Mouse (Mus musculus): ENCODE measurements around the gene M6pr. TPM values are rescaled to one million over a fixed set of nuclear protein-coding genes. Genes with fewer than 3 reads are reported as not detected.

The M6pr gene
- total and polyA plus RNA-seq, 2 experiments, result 46.4 to 104 TPM

DNA sequence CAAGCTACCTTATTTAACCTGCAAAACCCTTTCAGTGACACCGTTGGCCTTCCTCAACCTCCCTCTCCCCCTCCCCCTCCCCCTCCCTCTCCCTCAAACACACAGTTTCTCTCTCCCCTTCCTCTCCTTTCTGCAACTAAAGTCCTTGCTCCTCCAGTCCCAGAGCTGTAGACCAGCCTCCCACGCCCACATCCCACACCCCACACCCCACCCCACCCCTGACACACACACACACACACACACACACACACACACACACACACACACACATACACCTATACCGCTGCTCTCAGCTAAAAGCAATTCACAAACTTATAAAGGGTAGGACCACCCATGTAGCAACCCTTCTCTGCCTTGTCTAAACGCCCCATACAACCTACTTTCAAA is 10.3 kb upstream of the M6pr start:
- 60% methylated on average over 4 of the region's 4 CpGs for WGBS
- H3K27me3 ChIP-seq (ENCODE audit: control insufficient read depth, insufficient read depth, low read length), result peaks cover 2% of the 10 kb centered on the region; the same call in 1 of the 2 replicates
- no peak for TF ChIP-seq CTCF (IDR thresholded peaks at IDR 0.05; ENCODE audit: low read depth, low read length)
- no peak for TF ChIP-seq POLR2A (IDR thresholded peaks at IDR 0.05; ENCODE audit: extremely low read depth, insufficient read depth, low read length)
- H3K36me3 ChIP-seq (ENCODE audit: control insufficient read depth, insufficient read depth, low read length), result no peaks in the 10 kb centered on the region
- H3K9ac ChIP-seq (ENCODE audit: low read depth, low read length), result no peak overlapping the region
- no peaks in the 10 kb centered on the region for H3K79me2 ChIP-seq (ENCODE audit: control insufficient read depth, insufficient read depth, low read length)
- DNase-seq (ENCODE audit: extremely low read depth, low read depth, low spot score), result no peak
- H3K4me1 ChIP-seq (ENCODE audit: control insufficient read depth, insufficient read depth, low read length), result no peaks in the 10 kb centered on the region
- no peak overlapping the region for H3K27ac ChIP-seq (replicated peaks; ENCODE audit: insufficient read depth, low read depth, low read length)
- H3K4me3 ChIP-seq (ENCODE audit: insufficient read depth, low read depth, low read length), result no peak overlapping the region

DNA sequence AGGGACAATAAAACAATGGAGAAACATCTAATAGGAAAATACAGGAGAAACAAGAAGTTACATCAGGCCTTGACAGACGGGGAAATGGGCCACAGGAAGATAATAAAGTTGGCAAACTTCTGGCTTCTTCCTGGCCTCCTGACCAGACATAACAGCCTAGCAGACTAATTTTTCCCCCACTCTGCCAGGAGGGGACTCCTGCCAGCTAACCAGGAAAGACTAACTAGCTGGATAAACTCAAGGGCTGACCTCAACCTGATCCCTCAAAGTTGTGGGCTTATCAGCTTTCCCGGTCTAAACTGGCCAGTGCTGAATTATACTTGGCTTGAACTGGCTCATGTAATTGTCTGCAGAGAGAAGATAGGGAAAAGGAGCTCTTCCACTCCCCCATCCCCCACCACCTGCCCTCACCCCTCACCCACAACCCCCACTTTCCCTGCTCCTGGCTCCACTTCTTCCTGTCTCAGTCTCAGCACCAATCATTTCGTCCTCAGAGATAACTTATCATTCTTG is 8.8 kb upstream of the M6pr start:
- no peak overlapping the region for H3K4me3 ChIP-seq (ENCODE audit: insufficient read depth, low read depth, low read length)
- no peaks in the 10 kb centered on the region for H3K79me2 ChIP-seq (ENCODE audit: control insufficient read depth, insufficient read depth, low read length)
- DNase-seq (ENCODE audit: extremely low read depth, low read depth, low spot score), result no peak
- WGBS, result 53% methylated on average over 3 of the region's 3 CpGs
- H3K27ac ChIP-seq (replicated peaks; ENCODE audit: insufficient read depth, low read depth, low read length), result no peak overlapping the region
- peaks cover 2% of the 10 kb centered on the region; the same call in 1 of the 2 replicates for H3K27me3 ChIP-seq (ENCODE audit: control insufficient read depth, insufficient read depth, low read length)
- TF ChIP-seq POLR2A (IDR thresholded peaks at IDR 0.05; ENCODE audit: extremely low read depth, insufficient read depth, low read length) (no peak), CTCF (IDR thresholded peaks at IDR 0.05; ENCODE audit: low read depth, low read length) (no peak)
- no peak overlapping the region for H3K9ac ChIP-seq (ENCODE audit: low read depth, low read length)
- no peaks in the 10 kb centered on the region for H3K36me3 ChIP-seq (ENCODE audit: control insufficient read depth, insufficient read depth, low read length)
- no peaks in the 10 kb centered on the region for H3K4me1 ChIP-seq (ENCODE audit: control insufficient read depth, insufficient read depth, low read length)

DNA sequence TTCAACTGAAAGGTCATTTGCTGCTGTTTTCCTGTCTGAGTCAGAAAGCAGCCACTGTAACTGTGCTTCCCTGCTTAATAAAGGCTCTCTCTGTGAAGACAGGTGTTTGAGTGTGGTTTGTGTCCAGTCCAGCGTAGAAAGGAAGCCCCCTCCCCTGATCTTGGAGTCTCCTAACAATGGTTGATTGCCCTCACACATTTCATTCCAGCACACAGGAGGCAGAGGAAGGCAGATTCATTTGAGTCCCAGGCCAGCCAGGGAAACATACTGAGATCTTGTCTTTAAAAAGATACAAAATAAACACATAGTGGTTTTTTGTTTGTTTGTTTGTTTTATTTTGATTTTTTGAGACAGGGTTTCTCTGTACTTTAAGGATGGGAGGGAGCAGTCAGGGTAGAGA is 6.4 kb upstream of the M6pr start:
- no peaks in the 10 kb centered on the region for H3K79me2 ChIP-seq (ENCODE audit: control insufficient read depth, insufficient read depth, low read length)
- H3K4me3 ChIP-seq (ENCODE audit: insufficient read depth, low read depth, low read length), result no peak overlapping the region
- DNase-seq (ENCODE audit: extremely low read depth, low read depth, low spot score), result no peak
- 70% methylated on average over 1 of the region's 1 CpGs for WGBS
- H3K27me3 ChIP-seq (ENCODE audit: control insufficient read depth, insufficient read depth, low read length), result no peaks in the 10 kb centered on the region
- H3K4me1 ChIP-seq (ENCODE audit: control insufficient read depth, insufficient read depth, low read length), result no peaks in the 10 kb centered on the region
- no peak overlapping the region for H3K9ac ChIP-seq (ENCODE audit: low read depth, low read length)
- H3K36me3 ChIP-seq (ENCODE audit: control insufficient read depth, insufficient read depth, low read length), result no peaks in the 10 kb centered on the region
- H3K27ac ChIP-seq (replicated peaks; ENCODE audit: insufficient read depth, low read depth, low read length), result no peak overlapping the region
- TF ChIP-seq CTCF (IDR thresholded peaks at IDR 0.05; ENCODE audit: low read depth, low read length), result no peak
- TF ChIP-seq POLR2A (IDR thresholded peaks at IDR 0.05; ENCODE audit: extremely low read depth, insufficient read depth, low read length), result no peak

DNA sequence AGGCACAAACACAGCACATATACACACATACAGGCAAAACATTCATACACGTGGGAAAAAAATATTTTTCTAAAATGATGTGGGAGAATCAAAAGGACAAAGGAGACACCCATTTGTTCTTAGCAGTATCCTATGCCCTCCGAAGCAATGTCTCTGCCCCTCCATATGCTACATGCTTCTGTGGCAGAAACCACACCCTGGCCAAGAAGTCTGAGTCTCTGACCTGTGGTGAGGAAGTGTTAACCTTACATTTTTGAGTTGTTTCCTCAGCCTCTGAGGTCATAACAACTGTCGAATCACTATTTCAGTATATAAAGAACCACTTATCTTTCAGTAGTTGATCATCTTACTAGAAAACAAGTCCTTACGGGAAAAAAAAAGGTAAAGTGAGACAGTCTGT is 5.9 kb upstream of the M6pr start:
- Histone ChIP-seq H3K36me3 (ENCODE audit: control insufficient read depth, insufficient read depth, low read length) (no peaks in the 10 kb centered on the region), H3K27ac (replicated peaks; ENCODE audit: insufficient read depth, low read depth, low read length) (no peak overlapping the region), H3K27me3 (ENCODE audit: control insufficient read depth, insufficient read depth, low read length) (no peaks in the 10 kb centered on the region), H3K4me3 (ENCODE audit: insufficient read depth, low read depth, low read length) (no peak overlapping the region), H3K4me1 (ENCODE audit: control insufficient read depth, insufficient read depth, low read length) (no peaks in the 10 kb centered on the region), H3K9ac (ENCODE audit: low read depth, low read length) (no peak overlapping the region), H3K79me2 (ENCODE audit: control insufficient read depth, insufficient read depth, low read length) (no peaks in the 10 kb centered on the region)
- TF ChIP-seq POLR2A (IDR thresholded peaks at IDR 0.05; ENCODE audit: extremely low read depth, insufficient read depth, low read length) (no peak), CTCF (IDR thresholded peaks at IDR 0.05; ENCODE audit: low read depth, low read length) (no peak)
- WGBS, result 81% methylated on average over 4 of the region's 4 CpGs
- DNase-seq (ENCODE audit: extremely low read depth, low read depth, low spot score), result no peak

DNA sequence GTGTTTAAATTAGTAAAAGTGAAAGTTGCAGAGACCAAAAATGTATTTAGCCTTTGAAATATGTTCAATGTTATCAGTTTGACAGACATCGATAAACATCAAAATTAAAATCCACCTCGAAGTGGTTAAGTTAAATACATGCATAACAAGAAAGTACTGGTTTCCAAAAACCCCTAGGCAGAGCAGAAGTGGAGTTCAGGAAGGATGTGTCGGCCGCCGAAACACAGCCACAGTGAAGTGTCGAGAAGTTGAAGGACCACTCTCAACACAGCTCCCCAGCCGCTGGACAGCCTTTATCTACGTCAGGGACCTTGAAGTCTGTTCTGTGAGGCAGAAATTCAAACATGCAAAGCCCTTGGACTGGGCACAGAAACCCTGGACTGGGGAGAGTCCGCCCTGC is 5.0 kb upstream of the M6pr start:
- TF ChIP-seq CTCF (IDR thresholded peaks at IDR 0.05; ENCODE audit: low read depth, low read length) (no peak), POLR2A (IDR thresholded peaks at IDR 0.05; ENCODE audit: extremely low read depth, insufficient read depth, low read length) (no peak)
- Histone ChIP-seq H3K4me1 (ENCODE audit: control insufficient read depth, insufficient read depth, low read length) (no peaks in the 10 kb centered on the region), H3K27me3 (ENCODE audit: control insufficient read depth, insufficient read depth, low read length) (no peaks in the 10 kb centered on the region), H3K27ac (replicated peaks; ENCODE audit: insufficient read depth, low read depth, low read length) (no peak overlapping the region), H3K36me3 (ENCODE audit: control insufficient read depth, insufficient read depth, low read length) (no peaks in the 10 kb centered on the region), H3K4me3 (ENCODE audit: insufficient read depth, low read depth, low read length) (no peak overlapping the region), H3K9ac (ENCODE audit: low read depth, low read length) (no peak overlapping the region), H3K79me2 (ENCODE audit: control insufficient read depth, insufficient read depth, low read length) (no peaks in the 10 kb centered on the region)
- 74% methylated on average over 9 of the region's 9 CpGs for WGBS
- DNase-seq (ENCODE audit: extremely low read depth, low read depth, low spot score), result no peak

DNA sequence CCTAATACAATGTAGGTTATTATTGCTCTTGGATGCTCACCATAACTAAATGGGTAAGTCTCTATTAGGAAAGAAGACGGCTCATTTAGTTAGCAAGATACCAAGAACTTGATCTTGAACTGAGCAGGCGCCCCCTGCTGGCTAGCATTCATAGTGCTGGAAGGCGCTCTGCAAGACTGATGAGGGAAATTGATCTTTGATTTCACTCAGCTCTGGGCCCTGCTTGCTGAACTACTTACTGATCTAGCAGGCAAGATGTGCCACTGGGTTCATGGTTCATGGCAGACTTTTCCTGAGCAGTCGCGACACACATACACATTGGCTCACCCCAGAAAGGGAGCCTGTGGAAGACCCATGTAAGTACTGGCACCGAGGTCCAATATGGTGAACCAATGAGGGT is 4.2 kb upstream of the M6pr start:
- WGBS, result 32% methylated on average over 6 of the region's 6 CpGs

More for the DNA sequence above, 4.2 kb upstream of the M6pr start:
- Histone ChIP-seq H3K27ac (replicated peaks; ENCODE audit: insufficient read depth, low read depth, low read length) (no peak overlapping the region), H3K27me3 (ENCODE audit: control insufficient read depth, insufficient read depth, low read length) (no peaks in the 10 kb centered on the region), H3K79me2 (ENCODE audit: control insufficient read depth, insufficient read depth, low read length) (peaks cover 3% of the 10 kb centered on the region; the same call in 1 of the 2 replicates), H3K4me3 (ENCODE audit: insufficient read depth, low read depth, low read length) (no peak overlapping the region), H3K9ac (ENCODE audit: low read depth, low read length) (no peak overlapping the region), H3K36me3 (ENCODE audit: control insufficient read depth, insufficient read depth, low read length) (no peaks in the 10 kb centered on the region), H3K4me1 (ENCODE audit: control insufficient read depth, insufficient read depth, low read length) (no peaks in the 10 kb centered on the region)
- TF ChIP-seq POLR2A (IDR thresholded peaks at IDR 0.05; ENCODE audit: extremely low read depth, insufficient read depth, low read length) (no peak), CTCF (IDR thresholded peaks at IDR 0.05; ENCODE audit: low read depth, low read length) (peak; percentile 80)
- DNase-seq (ENCODE audit: extremely low read depth, low read depth, low spot score), result peak; percentile 61

Data from liver, adult 2 months (tissue).